ENCODE assay signal across 8 mouse cellular contexts in genomic region chr4:133074070-133074819, GRCm38 (mm10). TPM values are rescaled to one million over a fixed set of nuclear protein-coding genes. Genes with fewer than 3 reads are reported as not detected.
DNase-seq lines count a peak whose midpoint lies in the region; ATAC-seq and TF ChIP-seq lines count a peak whose summit lies in the region.

No protein-coding gene starts in this region.

- H3K9ac ChIP-seq in neural tube, embryonic 11.5 days (ENCODE audit: low read length): peak overlapping the region; percentile 14; the same call in 1 of the 2 replicates
- peak overlapping the region; percentile 2; the same call in 1 of the 2 replicates for H3K9ac ChIP-seq in hindbrain, postnatal 0 days (replicated peaks; ENCODE audit: low read length)

- peak; percentile 55 for ATAC-seq in frontal cortex, adult (ENCODE audit: low TSS enrichment)
- no peak for ATAC-seq in neural tube, embryonic 11.5 days (ENCODE audit: insufficient read depth, low FRiP score, low TSS enrichment)
- ATAC-seq in hindbrain, postnatal 0 days: peak; percentile 87

- no peak overlapping the region for H3K4me2 ChIP-seq in neural tube, embryonic 11.5 days (ENCODE audit: low read depth)
- H3K4me2 ChIP-seq in hindbrain, postnatal 0 days (ENCODE audit: low read depth, low read length): no peak overlapping the region

- H3K27ac ChIP-seq in neural tube, embryonic 11.5 days (ENCODE audit: low read depth, low read length): 0 out of 2 replicates have a peak overlapping the region, but pooled peaks have one; percentile 1
- peak overlapping the region; percentile 86 for H3K27ac ChIP-seq in hindbrain, postnatal 0 days

- no peaks in the 10 kb centered on the region for H3K9me3 ChIP-seq in neural tube, embryonic 11.5 days (ENCODE audit: control insufficient read depth, low read length)
- no peaks in the 10 kb centered on the region for H3K9me3 ChIP-seq in hindbrain, postnatal 0 days (ENCODE audit: low read length)

- no peak for DNase-seq in frontal cortex, postnatal 25 days (ENCODE audit: low spot score in 2 of 2)
- peak; percentile 34 for DNase-seq in neural tube, embryonic 11.5 days (ENCODE audit: low spot score)
- DNase-seq in neural tube, embryonic 10.5 days (ENCODE audit: extremely low spot score, low spot score): no peak
- peak; percentile 81 for DNase-seq in hindbrain, postnatal 0 days (ENCODE audit: low spot score)
- peak; percentile 83 for DNase-seq in retina, postnatal 1 day
- no peak for DNase-seq in urinary bladder, postnatal 4 days (ENCODE audit: low spot score in 2 of 2)
- no peak for DNase-seq in adrenal gland, postnatal 14 days

- no peaks in the 10 kb centered on the region for H3K36me3 ChIP-seq in neural tube, embryonic 11.5 days (ENCODE audit: control insufficient read depth, insufficient read depth, low read length)
- peaks cover 14% of the 10 kb centered on the region for H3K36me3 ChIP-seq in hindbrain, postnatal 0 days (ENCODE audit: insufficient read depth, low read length)

- H3K27me3 ChIP-seq in neural tube, embryonic 11.5 days (ENCODE audit: control insufficient read depth, insufficient read depth, low read length): no peaks in the 10 kb centered on the region
- no peaks in the 10 kb centered on the region for H3K27me3 ChIP-seq in hindbrain, postnatal 0 days (ENCODE audit: insufficient read depth, low read length)

- WGBS in neural tube, embryonic 11.5 days: 33% methylated on average over 9 of the region's 9 CpGs
- 12% methylated on average over 9 of the region's 9 CpGs for WGBS in hindbrain, postnatal 0 days

- TF ChIP-seq CTCF in hindbrain, postnatal 0 days (IDR thresholded peaks at IDR 0.05; ENCODE audit: low read depth): no peak

- peaks cover 24% of the 10 kb centered on the region for H3K4me1 ChIP-seq in neural tube, embryonic 11.5 days (ENCODE audit: control insufficient read depth, insufficient read depth, low read length)
- peaks cover 22% of the 10 kb centered on the region for H3K4me1 ChIP-seq in hindbrain, postnatal 0 days (ENCODE audit: insufficient read depth, low read length)

- no peak overlapping the region for H3K4me3 ChIP-seq in neural tube, embryonic 11.5 days (ENCODE audit: low read depth, low read length)
- H3K4me3 ChIP-seq in hindbrain, postnatal 0 days (ENCODE audit: low read length): no peak overlapping the region

RNA-seq across cellular contexts. Expression of gene Wasf2, which starts 56.1 kb away (rescaled TPM):
- polyA plus RNA-seq in neural tube, embryonic 11.5 days (2014; fragmentation: Nextera tagmentation; extraction: Ambion mirVana): 33.0 and 39.0 TPM in 2 replicates
- total RNA-seq in hindbrain, postnatal 0 days (2014; rRNA removed): 14.1 and 14.7 TPM in 2 replicates
- 27.5 and 32.3 TPM in 2 replicates for polyA plus RNA-seq in hindbrain, postnatal 0 days (2015; fragmentation: Nextera tagmentation; extraction: Ambion mirVana)
- total RNA-seq in adrenal gland, postnatal 14 days (2021): 117 and 150 TPM in 2 replicates

Comparison
In these comparisons a context has a peak if more than half of its experiments do, and no peak if none do; other contexts are left out.
1. DNase-seq: peak in neural tube, embryonic 11.5 days (single experiment), hindbrain, postnatal 0 days (single experiment) and retina, postnatal 1 day (single experiment); none in frontal cortex, postnatal 25 days (0 of 2), neural tube, embryonic 10.5 days (single experiment), urinary bladder, postnatal 4 days (0 of 2) and adrenal gland, postnatal 14 days (single experiment).